Mouse (Mus musculus): Measurements from ENCODE around the gene Gpr62.

DNA sequence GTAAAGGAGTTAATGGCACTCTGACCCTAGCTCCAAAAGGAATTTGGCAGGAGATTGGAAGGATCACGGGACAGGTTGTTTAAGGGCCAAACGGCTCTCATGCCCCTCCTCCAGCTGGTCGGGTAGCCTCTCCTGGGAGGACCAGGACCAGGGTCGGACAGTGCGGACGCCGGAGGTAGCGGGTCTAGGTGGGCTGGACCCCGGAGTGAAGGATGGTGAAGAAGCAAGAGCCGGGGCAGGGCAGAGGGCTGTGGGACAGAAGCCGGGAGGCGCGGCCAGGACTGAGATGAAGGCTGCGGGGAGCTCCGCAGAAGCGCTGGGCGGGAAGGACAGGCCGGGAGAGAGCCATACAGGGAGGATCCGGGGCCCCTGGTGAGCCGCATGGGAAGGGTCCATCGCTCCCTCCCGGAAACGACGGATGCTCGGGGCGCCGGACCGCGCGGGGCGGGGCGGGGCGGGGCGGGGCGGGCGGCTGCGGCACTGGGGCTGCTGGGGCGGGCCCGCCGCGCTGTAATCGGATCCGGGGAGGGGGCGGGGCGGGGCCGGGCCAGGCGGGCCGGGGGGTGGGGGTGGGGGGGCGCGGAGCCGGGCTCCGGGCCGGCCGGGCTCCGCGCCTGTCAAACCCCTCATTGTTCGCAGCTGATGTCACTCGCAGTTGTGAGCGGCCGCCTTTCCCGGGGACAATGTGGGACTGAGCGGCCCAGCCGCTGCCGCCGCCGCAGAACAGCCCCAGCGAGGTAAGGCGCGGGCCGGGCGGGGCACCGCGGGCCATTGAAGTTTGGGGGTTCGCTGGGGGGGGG, 12.3 kb downstream of the Gpr62 start, which contains the start of gene Pcbp4:
- TF ChIP-seq CTCF (IDR thresholded peaks at IDR 0.05; ENCODE audit: low read depth), result no peak
- no peak for TF ChIP-seq EP300 (optimal IDR thresholded peaks at IDR 0.05)

Data from stomach, postnatal 0 days (tissue).